Mouse (Mus musculus): ENCODE results near the gene Tex11. TPM values are rescaled to one million over a fixed set of nuclear protein-coding genes. Genes with fewer than 3 reads are reported as not detected.
A peak's percentile ranks its signal among the peaks of the same experiment; 100 is the strongest.
"Not testable (repeated sequence)": the region's sequence is repeated elsewhere in the genome, so short reads cannot be mapped to it uniquely, and the experiment has no call there.

Gene Tex11
- under 1 TPM; 0.35 to 0.53 TPM for total RNA-seq (2021)

DNA sequence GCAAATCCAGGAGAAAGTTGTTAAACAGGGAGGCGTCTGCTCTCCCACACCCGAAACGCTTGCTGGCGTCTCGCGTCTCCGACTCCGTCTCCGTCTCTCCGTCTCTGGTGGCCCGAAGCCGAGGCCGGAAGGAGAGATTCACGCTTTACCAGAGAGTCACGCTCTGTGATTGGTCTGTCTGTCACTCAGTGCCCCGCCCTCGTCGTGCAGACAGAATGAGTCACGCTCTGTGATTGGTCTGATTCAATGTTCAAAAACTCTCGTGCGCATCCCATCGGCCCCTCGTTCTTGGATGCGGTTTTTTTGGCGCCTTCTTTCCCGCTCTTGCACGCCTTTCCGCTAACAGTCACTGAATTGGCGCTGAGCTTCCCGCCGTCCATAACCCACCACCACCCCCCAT lies at the start of gene Tex11:
TSS of gene Tex11 (minus strand) at position 127 of the 400 bp plus-strand sequence.
- intact Hi-C loops (cut with DNase I) = no loop called here

DNA sequence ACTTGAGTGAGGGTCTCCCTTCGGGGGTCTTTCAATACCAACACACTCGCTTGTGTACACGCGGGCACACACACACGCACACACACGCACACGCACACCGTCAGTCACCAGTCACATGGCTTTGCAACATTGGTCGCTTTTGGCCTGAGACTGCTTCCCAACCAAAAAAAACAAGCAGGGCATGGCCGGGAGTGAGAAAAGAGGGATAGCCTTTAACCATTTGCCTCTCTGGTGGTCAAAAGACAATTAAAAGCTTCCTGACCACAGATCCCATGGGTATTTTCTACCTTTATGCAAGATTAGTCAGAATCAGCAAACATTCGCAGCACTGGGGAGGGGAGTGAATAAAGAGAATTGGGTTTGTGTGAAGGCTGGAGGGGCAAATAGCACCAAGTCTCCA lies 26.5 kb upstream of the Tex11 start, which contains the start of gene Slc7a3:
TSS of gene Slc7a3 (minus strand) at position 101 of the 400 bp plus-strand sequence.
- no peak for DNase-seq
- intact Hi-C loops (cut with DNase I) = no loop called here

More for the DNA sequence above, at the start of gene Tex11:
- peak in 1 of 2 experiments; percentile 0 for DNase-seq

DNA sequence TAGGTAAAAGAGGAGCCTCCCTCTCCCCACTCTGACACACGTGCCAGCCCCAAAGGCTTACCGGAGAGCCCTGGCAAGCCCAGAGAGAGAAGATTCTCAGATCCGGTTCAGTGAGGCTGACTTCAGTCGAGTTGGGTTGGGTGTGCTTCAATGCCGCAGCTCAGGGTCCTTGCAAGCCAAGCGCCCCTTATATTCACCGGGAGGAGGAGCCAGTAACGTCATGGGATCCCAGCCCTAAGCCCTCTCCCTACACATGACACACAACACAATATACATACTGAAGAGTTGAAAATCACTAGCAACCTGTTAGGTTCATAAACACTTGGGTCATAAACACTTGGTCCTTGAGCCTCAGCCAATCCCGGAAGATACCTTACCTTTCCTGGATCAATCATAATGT lies 25.7 kb upstream of the Tex11 start:
- intact Hi-C loops (cut with DNase I); DNase-seq: not testable (repeated sequence)

DNA sequence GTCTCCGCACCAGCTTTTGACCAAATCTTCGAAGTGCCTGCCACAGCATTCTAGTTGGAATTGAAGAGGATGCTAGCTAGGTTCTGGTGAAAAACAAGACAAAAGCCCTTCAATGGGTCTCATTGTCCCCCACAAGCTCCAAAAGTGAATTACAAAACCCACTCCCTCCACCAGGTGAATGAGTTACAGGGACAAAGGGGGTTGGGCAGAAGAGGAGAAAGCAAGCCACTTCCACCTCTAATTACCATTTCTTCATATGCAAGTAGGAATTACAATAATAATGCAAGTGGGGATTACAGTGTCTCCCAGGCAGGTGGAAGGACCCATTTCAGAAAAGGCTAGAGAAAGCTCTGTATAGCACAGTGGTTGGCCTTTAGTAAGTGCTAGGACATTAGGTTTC lies 24.7 kb upstream of the Tex11 start:
- intact Hi-C loops (cut with DNase I) = no loop called here

DNA sequence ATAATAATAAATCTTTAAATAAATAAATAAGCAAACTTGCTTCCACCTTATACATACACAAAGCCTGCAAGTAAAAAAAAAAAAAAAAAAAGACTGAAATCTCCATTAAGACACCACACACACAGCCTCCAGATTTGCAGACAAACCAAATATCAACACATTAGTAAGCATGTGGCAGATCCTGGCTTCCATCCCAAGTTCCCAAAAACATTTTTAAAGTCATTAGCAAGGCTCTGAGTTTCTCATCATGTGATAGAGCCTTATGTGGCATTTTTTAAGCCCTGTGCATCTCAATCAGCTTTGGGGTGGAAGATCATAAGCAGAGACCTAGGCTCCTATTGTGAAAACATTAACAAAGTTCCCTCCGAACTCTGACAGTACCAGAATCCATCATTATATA lies 5.8 kb upstream of the Tex11 start:
- intact Hi-C loops (cut with DNase I) = no loop called here
- DNase-seq = no peak

More for the DNA sequence above, 24.7 kb upstream of the Tex11 start:
- no peak for DNase-seq

DNA sequence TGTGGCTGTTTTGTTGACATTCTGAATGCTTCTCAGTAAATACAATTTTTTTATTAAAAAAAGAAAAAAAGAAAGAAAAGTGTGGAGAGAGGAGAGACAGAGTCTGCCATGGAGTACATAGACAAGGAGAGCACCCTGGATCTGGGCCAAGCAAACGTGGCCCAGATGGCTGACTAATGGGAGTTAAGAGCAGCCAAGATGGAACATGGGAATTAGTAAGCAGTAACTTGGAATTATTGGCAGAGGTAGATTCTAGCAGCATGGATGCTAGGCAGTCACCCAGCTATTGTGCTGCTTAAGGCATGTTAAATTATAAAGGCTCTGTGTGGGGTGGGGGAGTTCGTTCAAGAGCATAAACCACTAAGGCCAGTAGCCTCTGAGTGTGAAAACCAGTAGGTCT lies 4.0 kb upstream of the Tex11 start:
- peak in 1 of 2 experiments; percentile 3 for DNase-seq
- intact Hi-C loops (cut with DNase I) = no loop called here

GRCm38 (mm10) chrX:100943640-100944039 lies 115.8 kb downstream of the Tex11 start:
- intact Hi-C loops (cut with DNase I) = loop anchor here (1.0 kb wide), 1 partner anchor 169 kb away; no protein-coding TSS in a partner anchor
- peak; percentile 1 to 6 for DNase-seq

DNA sequence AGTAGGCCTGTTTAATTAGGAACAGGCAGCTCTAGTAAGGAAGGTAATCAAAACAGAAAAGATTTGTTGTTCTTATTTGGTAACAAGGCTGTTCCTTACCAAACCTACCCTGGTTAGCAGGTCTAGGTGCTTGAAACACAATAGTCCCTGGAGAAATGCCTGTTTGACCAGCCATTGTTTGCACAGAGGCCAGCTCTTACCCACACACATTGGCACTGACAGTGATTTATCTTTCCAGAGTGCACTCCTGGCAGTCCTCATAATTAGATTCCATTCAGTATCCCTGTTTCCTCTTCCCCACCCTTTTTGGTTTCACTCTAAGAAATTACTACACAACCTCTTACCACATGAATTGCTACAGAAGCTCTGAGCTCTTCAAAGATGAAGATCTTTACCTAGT lies 220.3 kb downstream of the Tex11 start:
- no peak for DNase-seq
- intact Hi-C loops (cut with DNase I) = no loop called here

DNA sequence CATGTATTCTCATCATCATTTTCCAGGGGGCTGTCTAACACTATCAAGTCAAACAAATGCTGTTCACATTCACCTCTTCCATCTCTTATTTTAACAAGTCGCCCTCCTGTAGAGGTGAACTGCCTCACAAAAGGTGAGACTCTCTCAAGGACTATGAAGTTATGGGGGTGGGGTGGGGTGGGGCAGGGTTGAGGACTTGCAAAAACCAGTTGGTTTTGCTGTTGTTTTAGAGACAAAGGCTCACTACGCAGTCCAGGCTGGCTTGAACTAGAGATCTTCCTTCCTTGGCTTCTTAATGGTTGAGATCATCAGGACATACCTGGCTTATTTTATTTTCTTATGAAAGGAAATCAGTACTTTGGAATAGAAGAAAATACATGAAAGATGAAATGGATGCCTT lies 226.7 kb downstream of the Tex11 start:
- no peak for DNase-seq
- intact Hi-C loops (cut with DNase I) = no loop called here

DNA sequence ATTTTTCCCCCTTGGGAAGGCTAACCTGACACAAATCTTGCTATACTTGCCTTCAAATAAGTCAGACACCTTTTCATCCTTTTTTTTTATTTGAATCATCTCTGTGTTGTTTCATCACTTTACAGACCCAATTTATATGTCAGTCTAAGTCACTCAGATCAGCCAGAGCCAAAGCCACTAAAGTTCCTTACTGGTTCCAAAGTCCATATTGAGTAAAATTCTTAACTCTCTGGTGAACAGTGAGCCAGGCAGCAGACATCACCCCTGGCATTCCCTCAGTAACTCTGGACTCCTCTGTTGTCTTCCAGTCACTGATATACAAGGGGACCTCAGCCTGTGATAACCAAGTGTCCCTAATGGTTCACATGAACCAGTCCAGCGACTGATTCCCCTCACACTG lies 233.9 kb downstream of the Tex11 start:
- intact Hi-C loops (cut with DNase I) = no loop called here
- DNase-seq = no peak

DNA sequence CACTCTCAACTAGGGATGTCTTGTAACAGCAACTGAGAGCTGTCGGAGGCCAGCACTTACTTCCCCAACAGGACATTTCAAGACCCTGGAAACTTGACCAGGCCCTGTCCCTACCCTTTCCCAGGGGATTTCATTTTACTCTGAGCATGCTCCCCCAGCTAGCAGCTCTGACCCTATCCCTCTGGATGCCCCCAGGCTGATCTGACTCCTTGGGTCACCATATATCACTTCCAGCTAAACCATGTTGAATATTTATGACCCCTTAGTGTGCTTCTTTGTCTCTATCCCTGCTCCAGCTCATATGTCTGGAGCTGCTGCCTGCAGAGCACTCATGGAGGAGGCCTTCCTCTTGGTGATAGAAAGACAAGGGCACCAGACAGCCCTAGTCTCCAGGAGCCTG lies 238.3 kb downstream of the Tex11 start:
- no peak for DNase-seq
- intact Hi-C loops (cut with DNase I) = no loop called here

DNA sequence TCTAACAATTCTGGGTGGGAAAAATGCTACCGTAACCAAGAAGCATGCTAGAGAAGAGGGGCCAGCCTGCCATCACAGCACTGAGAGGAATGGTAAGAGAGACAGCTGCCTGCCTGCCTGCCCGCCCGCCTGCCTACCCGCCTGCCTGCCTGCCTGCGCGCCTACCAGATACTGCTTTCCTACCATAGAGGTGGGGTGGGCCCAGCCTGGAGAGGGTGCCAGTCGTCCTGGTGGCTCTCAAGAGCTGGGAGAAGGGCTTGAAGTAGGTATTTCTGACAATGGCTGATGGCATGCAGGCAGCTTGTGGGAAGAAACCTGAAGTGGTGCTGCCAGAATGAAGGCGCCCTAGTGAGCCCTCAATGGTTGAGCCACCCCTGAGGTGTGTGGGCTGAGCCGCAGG lies 240.8 kb downstream of the Tex11 start:
- intact Hi-C loops (cut with DNase I) = no loop called here

GRCm38 (mm10) chrX:100815766-100816165 lies 243.7 kb downstream of the Tex11 start:
- intact Hi-C loops (cut with DNase I) = no loop called here
- DNase-seq = no peak

More for the DNA sequence above, 240.8 kb downstream of the Tex11 start:
- DNase-seq = no peak

DNA sequence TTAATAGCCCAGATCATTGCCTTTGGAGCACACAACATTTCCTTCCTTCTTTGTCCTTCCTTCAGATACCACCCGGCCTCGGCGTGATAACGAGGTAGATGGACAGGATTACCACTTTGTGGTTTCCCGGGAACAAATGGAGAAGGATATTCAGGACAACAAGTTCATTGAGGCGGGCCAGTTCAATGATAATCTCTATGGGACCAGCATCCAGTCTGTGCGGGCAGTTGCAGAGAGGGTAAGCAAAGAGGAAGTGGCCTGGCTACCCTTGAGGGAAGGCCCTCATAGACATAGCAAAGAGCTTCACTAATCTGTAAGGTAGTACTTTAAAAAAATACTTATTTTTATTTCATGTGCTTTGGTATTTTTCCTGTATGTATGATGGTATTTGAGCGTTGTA lies 245.3 kb downstream of the Tex11 start:
- DNase-seq = no peak
- intact Hi-C loops (cut with DNase I) = no loop called here

GRCm38 (mm10) chrX:100811129-100811528 lies 248.3 kb downstream of the Tex11 start:
- DNase-seq = peak; percentile 11 to 13

GRCm38 (mm10) chrX:100802034-100802433 lies 257.4 kb downstream of the Tex11 start:
- intact Hi-C loops (cut with DNase I) = no loop called here
- no peak for DNase-seq

More at GRCm38 (mm10) chrX:100811129-100811528, 248.3 kb downstream of the Tex11 start:
- intact Hi-C loops (cut with DNase I) = no loop called here

DNA sequence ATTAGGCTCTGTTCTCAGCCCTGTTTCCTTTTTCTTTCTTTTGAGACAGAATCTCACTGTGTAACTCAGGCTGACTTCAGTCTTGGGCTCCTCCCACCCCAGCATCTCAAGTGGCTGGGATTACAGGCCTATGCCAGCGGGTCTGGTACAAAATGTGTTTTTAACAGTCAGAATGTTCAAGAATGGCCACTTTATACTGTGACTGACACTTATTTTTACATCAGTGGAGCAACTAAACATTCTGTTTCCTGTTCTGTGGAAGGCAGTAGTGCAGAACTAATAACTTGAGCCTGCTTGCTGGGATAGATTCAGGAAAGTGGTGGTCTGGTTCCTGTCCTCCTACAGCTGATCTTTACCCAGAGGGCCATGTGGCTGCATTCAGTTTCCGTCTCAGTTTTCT lies 258.8 kb downstream of the Tex11 start:
- intact Hi-C loops (cut with DNase I) = no loop called here
- no peak for DNase-seq

- intact Hi-C loops (cut with DNase I) = no loop called here
Observed at GRCm38 (mm10) chrX:100797851-100798527, 261.5 kb downstream of the Tex11 start.

DNA sequence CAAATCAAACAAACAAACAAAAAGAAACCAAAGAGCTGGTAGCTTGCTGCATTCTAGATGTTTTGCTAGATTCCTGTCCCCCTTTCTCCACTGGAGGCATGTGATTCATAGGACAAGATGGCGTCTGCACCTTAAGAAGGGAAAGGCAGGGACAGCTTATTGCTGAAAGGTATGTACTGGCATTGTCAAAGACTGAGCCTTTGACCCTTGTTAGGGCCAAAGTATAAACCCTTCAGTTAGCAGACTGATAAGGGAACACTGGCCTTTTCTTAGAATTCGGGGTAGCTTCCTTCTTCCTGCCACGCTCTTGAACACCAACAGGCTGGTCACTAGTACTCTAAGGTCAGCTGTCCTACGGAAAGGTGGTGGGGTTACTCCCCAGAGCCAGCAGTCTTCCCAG lies 262.1 kb downstream of the Tex11 start:
- intact Hi-C loops (cut with DNase I) = no loop called here
- DNase-seq = no peak

More at GRCm38 (mm10) chrX:100797851-100798527, 261.5 kb downstream of the Tex11 start:
- no peak for DNase-seq

GRCm38 (mm10) chrX:100796741-100797090 lies 262.8 kb downstream of the Tex11 start:
- DNase-seq = no peak
- intact Hi-C loops (cut with DNase I) = no loop called here

- intact Hi-C loops (cut with DNase I) = no loop called here
- DNase-seq = no peak
Observed at GRCm38 (mm10) chrX:100796041-100796740, 263.3 kb downstream of the Tex11 start.

DNA sequence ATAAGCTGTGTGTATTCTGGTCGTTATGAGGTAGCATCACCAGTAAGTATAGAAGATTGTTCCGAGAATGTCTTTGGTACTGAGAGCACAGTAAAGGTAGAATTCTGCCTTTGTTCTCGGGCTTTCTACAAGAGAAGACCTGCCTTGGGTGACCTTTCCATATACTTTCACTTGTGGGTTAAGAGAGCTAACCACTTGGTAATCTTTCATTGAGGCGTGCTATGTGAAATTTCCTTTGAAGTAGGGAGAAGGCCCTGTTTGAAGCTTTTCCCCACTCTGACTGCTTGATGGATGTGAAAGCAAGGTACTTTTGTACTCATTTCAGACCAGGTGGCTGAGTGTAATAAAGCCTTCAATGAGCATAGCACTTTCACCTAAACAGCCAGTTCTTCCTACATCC lies 270.1 kb downstream of the Tex11 start:
- DNase-seq = no peak
- intact Hi-C loops (cut with DNase I) = no loop called here

All from heart, postnatal 10 days (tissue).